Mouse (Mus musculus) ES-Bruce4 (cell line): Measurements from ENCODE around the gene Tjap1.

Source experiments
- CTCF ChIP-seq: IDR thresholded peaks from one replicate; pipeline ENCODE4 v1.8.1; 2011; ENCODE audit warnings: low read depth, low read length
- EP300 ChIP-seq: IDR thresholded peaks from 2 replicates; pipeline ENCODE4 v1.6.1; 2011; ENCODE audit warnings: low read depth, low read length; ENCODE audit not compliant: insufficient read depth
- POLR2A ChIP-seq: IDR thresholded peaks from one replicate; pipeline ENCODE4 v1.8.1; 2011; ENCODE audit warnings: low read length; ENCODE audit not compliant: insufficient read depth

DNA sequence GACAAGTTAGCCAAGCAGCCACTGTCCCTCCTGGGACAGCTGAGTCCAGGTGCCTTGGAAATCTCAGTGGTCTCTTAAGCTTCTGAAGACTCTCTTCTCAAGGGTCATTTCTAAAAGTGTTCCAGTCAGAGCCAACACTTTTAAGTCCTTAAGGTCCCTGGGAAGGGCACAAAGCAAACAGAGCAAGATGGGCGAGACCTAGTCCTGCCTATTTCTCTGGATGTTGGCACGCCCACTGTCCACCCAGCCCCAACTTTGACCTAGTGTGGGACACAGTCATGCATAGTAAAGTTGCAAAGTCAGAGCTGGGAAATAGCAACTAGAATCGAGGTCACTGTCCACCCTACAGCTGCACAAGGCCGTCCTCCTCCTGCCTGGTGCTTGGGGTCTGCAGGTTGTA is 39.8 kb downstream of the Tjap1 start:
- TF ChIP-seq CTCF = no peak
- TF ChIP-seq EP300 = no peak
- no peak for TF ChIP-seq POLR2A
